Mouse (Mus musculus) spleen, postnatal 14 days (tissue): ENCODE results near the gene Znhit1.
"Not testable (repeated sequence)": the region's sequence is repeated elsewhere in the genome, so short reads cannot be mapped to it uniquely, and the experiment has no call there.

ENCODE experiments used
- DNase-seq, 2 experiments: peaks; one replicate each; pipeline ENCODE4 v3.0.0; 2021 to 2022; ENCODE audit warnings: low spot score in 2 of 2

Znhit1 gene

GRCm38 (mm10) chr5:136953015-136953414 lies 34.8 kb downstream of the Znhit1 start, which contains the start of gene Fis1:
Gene Fis1 (plus strand): TSS chr5:136953275.
- peak; percentile 70 to 71 for DNase-seq

- no peak for DNase-seq
Observed at GRCm38 (mm10) chr5:136952153-136952552, 35.7 kb downstream of the Znhit1 start.

DNA sequence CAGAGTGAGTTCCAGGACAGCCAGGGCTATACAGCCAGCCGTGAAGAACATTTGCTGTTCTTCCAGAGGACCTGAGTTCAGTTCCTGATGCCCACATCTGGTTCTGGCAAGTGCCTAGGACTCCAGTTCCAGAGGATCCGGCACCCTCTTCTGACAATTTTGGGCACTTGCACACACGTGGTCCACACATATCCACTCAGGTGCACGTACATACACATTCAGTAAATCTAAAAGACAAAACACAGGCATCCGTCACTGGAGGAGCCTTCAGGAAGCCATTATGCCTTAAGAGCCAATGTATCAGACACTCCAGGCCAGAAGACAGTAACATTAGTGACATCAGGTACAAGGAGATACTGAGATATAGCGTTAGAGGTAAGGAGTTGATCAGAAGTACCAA lies 37.3 kb downstream of the Znhit1 start:
- DNase-seq, result no peak

- not testable (repeated sequence) for DNase-seq
Observed at GRCm38 (mm10) chr5:136949551-136950336, 38.1 kb downstream of the Znhit1 start.

DNA sequence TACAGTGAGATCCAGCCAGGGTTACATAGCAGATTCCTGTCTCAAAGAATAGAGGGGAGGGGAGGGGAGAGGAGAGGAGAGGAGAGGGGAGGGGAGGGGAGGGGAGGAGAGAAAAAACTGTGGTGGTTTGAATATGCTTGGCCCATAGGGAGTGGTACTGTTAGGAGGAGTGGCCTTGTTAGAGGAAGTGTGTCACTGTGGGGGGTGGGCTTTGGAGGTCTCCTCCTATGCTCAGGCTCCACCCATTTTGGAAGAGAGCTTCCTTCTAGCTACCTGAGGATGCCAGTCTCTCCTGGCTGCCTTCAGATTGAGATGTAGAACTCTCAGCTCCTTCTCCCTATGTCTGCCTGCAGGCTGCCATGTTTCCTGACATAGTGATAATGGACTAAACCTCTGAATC lies 39.9 kb downstream of the Znhit1 start:
- no peak for DNase-seq

- no peak for DNase-seq
Observed at GRCm38 (mm10) chr5:136945084-136945483, 42.7 kb downstream of the Znhit1 start.

DNA sequence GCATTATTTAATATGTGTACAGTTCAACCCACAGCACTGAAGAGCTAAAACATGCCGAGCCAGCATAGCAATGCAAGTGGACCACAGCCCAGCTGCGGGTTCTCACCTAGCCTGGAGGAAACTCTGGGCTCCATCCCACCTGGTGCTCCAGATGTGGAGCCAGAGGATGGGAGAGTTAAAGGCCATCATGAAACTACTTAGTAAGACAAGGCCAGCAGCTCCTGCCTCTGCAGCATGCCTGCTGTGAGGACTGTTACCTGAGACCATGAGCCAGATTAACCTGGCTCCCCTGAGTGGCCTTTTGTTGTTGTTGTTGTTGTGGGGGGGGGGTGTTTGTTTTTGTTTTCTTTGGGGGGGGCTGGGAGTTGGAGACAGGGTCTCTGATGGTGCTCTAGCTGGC lies 44.4 kb downstream of the Znhit1 start:
- no peak for DNase-seq

- no peak for DNase-seq
Observed at GRCm38 (mm10) chr5:136942781-136943180, 45.0 kb downstream of the Znhit1 start.

DNA sequence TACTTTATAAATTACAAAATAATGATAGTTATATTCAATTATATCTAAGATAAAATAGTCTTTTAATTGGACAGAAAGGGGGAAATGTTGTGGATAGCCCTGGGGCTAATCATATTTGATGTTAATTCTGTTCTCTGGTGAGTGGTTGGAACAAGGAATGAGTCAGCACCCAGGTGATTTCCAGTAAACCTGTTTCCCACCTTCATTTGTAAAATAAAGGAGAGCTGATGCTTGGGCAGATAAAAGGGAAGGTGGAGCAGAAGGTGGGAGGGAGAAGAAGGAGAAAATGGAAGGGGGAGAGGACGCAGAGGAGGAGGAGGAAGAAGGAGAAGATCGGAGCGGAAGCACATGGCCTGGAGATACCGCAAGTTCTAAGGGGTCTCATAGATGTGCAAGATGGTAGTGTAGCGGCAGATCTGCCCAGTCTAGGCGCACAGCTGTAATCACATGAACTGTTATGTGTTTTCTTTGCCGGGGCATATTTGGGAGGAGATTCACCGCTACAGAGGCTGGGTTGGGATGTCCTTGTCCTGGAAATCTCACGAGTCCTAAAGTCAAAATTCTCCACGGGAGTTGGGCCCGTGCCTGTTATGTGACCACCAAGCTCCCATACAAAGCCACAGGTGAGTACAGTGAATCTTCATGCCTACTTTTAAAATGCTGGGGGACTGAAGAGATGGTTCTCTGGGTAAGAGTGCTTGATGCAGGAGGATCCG lies 46.8 kb downstream of the Znhit1 start:
- no peak for DNase-seq

GRCm38 (mm10) chr5:136940029-136940428 lies 47.8 kb downstream of the Znhit1 start:
- not testable (repeated sequence) for DNase-seq

DNA sequence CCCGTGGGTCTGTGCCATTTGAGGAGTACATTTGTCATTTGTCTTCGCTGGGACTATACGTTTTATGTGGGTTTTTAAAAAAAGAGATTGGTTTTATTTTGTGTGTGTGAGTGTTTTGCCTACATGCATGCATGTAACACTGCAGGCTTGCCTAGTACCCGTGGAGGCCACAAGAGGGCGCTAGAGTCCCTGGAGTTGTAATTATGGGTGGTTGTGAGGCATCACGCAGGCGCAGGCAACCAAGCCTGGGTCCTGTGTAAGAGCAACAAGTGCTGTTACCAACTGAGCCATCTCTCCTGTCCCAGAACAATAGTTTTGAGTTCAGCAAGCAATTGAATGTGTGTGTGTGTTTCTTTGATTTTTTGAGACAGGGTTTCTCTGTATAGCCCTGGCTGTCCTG lies 48.5 kb downstream of the Znhit1 start:
- DNase-seq, result peak in 1 of 2 experiments; percentile 34

- no peak for DNase-seq
Observed at GRCm38 (mm10) chr5:136937621-136938020, 50.2 kb downstream of the Znhit1 start.

DNA sequence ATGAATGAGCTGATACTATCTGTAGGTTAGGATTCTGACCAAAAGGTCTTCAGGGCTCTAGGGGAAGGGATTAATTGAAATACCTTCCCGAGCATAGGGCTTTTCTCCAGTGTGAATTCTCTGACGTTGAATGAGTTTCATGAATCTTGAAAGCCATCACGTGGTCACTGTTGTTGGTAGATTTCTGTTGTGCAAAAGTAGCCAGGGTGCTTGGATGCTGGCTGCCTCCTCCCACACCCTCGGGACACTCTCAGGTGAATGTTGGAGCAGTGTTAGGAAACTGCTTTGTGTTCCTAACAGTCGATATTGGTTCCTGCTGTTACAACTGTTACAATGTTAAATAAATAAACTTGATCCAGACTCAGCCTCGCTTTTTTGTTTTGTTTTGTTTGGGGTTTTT lies 51.1 kb downstream of the Znhit1 start:
- DNase-seq, result no peak

DNA sequence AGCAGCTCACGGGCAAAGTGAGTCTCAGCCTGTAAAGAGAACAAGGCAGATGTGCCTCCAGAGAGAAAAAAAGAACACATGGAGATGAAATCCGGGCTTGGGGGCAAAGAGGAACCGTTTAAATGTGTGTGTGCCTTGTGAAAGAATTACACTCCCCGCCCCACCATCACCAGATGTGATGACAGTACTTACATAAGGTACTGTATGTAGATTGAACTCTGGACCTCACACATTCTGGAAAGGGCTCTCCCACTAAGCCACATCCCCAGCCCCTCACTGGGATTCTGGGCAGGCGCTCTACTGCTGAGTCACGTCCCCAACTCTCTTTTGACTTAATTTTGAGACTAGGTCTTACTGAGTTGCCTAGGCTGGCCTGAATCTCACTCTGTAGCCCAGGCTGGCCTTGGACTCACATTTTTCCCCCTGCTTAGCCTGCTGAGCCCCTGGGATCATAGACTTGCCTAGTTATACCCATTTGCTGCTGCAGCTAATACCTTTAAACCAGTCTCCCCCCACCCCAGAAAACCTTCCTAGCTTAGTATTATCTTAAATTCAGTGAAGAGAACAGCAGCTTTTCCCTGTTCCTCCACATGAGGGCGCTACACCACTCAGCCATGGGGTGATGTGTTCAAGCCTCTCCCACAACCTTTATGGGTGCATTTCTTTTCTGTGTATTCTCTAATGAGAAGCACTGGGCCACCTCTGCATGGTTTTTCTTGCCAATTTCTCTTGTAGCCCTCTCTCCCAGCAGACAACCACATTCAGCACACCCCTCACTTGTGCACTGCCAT lies 51.7 kb downstream of the Znhit1 start:
- DNase-seq, result no peak

DNA sequence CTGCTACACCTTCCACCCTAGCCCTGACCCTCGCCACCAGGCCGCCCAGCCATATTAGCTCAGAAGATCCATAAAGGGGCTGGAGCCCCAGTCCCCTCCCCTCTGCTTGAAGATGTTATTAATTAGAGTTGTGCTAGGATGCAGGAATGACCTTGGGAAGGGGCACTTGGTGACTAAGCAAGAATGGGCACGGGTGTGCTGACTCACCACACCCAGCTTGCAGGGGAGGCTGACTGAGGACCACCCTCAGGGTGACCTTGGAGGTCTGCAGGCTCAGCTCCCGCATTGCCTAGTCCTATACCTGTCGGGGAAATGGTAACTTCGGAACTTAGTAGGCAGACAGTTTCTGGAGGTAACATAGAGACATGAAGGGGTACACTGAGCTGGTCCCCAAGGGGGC lies 53.9 kb downstream of the Znhit1 start:
- no peak for DNase-seq

DNA sequence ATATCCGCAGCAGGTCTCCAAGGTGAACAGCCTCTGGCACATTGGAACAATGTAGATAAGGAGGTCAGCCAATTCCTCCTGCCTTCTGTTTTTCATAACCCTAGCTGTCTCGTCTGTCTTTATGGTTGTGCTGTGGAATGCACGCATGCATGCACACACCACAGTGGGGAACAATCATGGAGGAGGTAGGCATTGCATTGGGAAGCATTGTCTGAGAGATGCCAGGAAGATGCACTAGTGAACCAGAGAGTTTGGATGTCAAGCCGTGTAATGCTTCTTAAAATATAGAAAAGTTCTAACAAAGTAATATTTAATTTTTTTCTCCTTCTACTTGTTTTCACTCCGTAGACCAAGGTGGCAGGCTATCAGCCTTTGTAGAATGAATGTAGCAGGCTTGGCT lies 54.9 kb downstream of the Znhit1 start:
- DNase-seq, result no peak
